Mouse (Mus musculus) megakaryocyte, embryonic 14.5 days (primary cell): ENCODE data around the gene Fcrla.
"Not testable (repeated sequence)": the region's sequence is repeated elsewhere in the genome, so short reads cannot be mapped to it uniquely, and the experiment has no call there.

ENCODE experiments used
- FLI1 ChIP-seq: IDR thresholded peaks from 2 replicates; pipeline ENCODE4 v1.6.1; 2012; ENCODE audit warnings: low read length, inconsistent platforms, mixed read lengths
- GATA1 ChIP-seq: IDR thresholded peaks from 3 replicates; pipeline ENCODE4 v1.6.1; 2012; ENCODE audit warnings: mixed read lengths, low read length, inconsistent platforms, borderline replicate concordance

GRCm38 (mm10) chr1:170975350-170975749 is 48.0 kb upstream of the Fcrla start:
- not testable (repeated sequence) for TF ChIP-seq GATA1, FLI1
